Mouse (Mus musculus) embryonic facial prominence, embryonic 15.5 days (tissue): ENCODE measurements around the gene Myo10. TPM values are rescaled to one million over a fixed set of nuclear protein-coding genes. Genes with fewer than 3 reads are reported as not detected.

Source experiments
- ATAC-seq: fragments of 200-750 bp; cut with Nextera tagmentation; 2 replicates; pipeline ENCODE4 v1.8.0; 2017; ENCODE audit warnings: low read depth, moderate TSS enrichment; ENCODE audit not compliant: insufficient number of reproducible peaks, low FRiP score, low TSS enrichment
- H3K27ac ChIP-seq: fragments of 300-500 bp; sonication (generic); replicated peaks from 2 replicates; pipeline ENCODE4 v1.5.1; 2015; ENCODE audit warnings: mild to moderate bottlenecking, inconsistent platforms
- H3K27me3 ChIP-seq: fragments of 300-500 bp; sonication (generic); 2 replicates; pipeline ENCODE4 v1.6.1; 2015; ENCODE audit warnings: inconsistent platforms
- H3K36me3 ChIP-seq: fragments of 300-500 bp; sonication (generic); 2 replicates; pipeline ENCODE4 v1.6.1; 2015; ENCODE audit warnings: mild to moderate bottlenecking, inconsistent platforms
- H3K4me1 ChIP-seq: fragments of 300-500 bp; sonication (generic); 2 replicates; pipeline ENCODE4 v1.6.1; 2015; ENCODE audit warnings: inconsistent platforms
- H3K4me2 ChIP-seq: fragments of 300-500 bp; sonication (generic); replicated peaks from 2 replicates; pipeline ENCODE4 v1.6.1; 2015; ENCODE audit warnings: mild to moderate bottlenecking, inconsistent platforms
- H3K4me3 ChIP-seq: fragments of 300-500 bp; sonication (generic); replicated peaks from 2 replicates; pipeline ENCODE4 v1.5.1; 2015; ENCODE audit warnings: mild to moderate bottlenecking, inconsistent platforms
- H3K9ac ChIP-seq: fragments of 300-500 bp; sonication (generic); 2 replicates; pipeline ENCODE4 v1.6.1; 2015; ENCODE audit warnings: inconsistent platforms
- H3K9me3 ChIP-seq: fragments of 300-500 bp; sonication (generic); replicated peaks from 2 replicates; pipeline ENCODE4 v1.6.1; 2016; ENCODE audit warnings: inconsistent platforms
- WGBS: fragments of 180-500 bp; shearing (Covaris S2); methylation state at CpG from one replicate; pipeline ENCODE4 v1.1.7; 2015; 5-methylcytosine and 5-hydroxymethylcytosine counted together
- polyA plus RNA-seq: library from polyadenylated mRNA; unstranded; fragments of >200 nt; fragmentation: Nextera tagmentation; extraction: Ambion mirVana; gene quantifications from 2 replicates; pipeline ENCODE4 v1.2.1, GENCODE M21; 2015

Myo10 gene
- polyA plus RNA-seq, 1 experiment from 2014 or later, result 34.0 TPM

- Histone ChIP-seq H3K9me3 (no peaks in the 10 kb centered on the region), H3K4me1 (peaks cover 22% of the 10 kb centered on the region), H3K4me3 (no peak overlapping the region), H3K27ac (no peak overlapping the region), H3K27me3 (no peaks in the 10 kb centered on the region), H3K4me2 (no peak overlapping the region), H3K9ac (no peak overlapping the region), H3K36me3 (no peaks in the 10 kb centered on the region)
- no peak for ATAC-seq
- 70% methylated on average over 5 of the region's 5 CpGs for WGBS
Measured at GRCm38 (mm10) chr15:25653680-25654079, 31.4 kb downstream of the Myo10 start.

GRCm38 (mm10) chr15:25662833-25663519, 40.7 kb downstream of the Myo10 start:
- no peaks in the 10 kb centered on the region for H3K27me3 ChIP-seq
- H3K36me3 ChIP-seq, result 0 out of 2 replicates have a peak, but pooled peaks cover 8% of the 10 kb centered on the region
- 23% methylated on average over 8 of the region's 8 CpGs for WGBS
- ATAC-seq, result peak; percentile 44; the same call in 1 of the 2 replicates
- H3K4me2 ChIP-seq, result 0 out of 2 replicates have a peak overlapping the region, but pooled peaks have one; percentile 6
- H3K27ac ChIP-seq, result peak overlapping the region; percentile 39; the same call in 1 of the 2 replicates
- peaks cover 22% of the 10 kb centered on the region for H3K4me1 ChIP-seq
- no peak overlapping the region for H3K9ac ChIP-seq
- H3K4me3 ChIP-seq, result no peak overlapping the region
- H3K9me3 ChIP-seq, result no peaks in the 10 kb centered on the region

GRCm38 (mm10) chr15:25669283-25670247, 47.2 kb downstream of the Myo10 start:
- no peak overlapping the region for H3K4me2 ChIP-seq
- 0 out of 2 replicates have a peak, but pooled peaks cover 8% of the 10 kb centered on the region for H3K36me3 ChIP-seq
- no peak for ATAC-seq
- peaks cover 25% of the 10 kb centered on the region for H3K4me1 ChIP-seq
- 47% methylated on average over 16 of the region's 16 CpGs for WGBS
- no peaks in the 10 kb centered on the region for H3K27me3 ChIP-seq
- H3K4me3 ChIP-seq, result no peak overlapping the region
- no peak overlapping the region for H3K9ac ChIP-seq
- H3K9me3 ChIP-seq, result no peaks in the 10 kb centered on the region
- H3K27ac ChIP-seq, result no peak overlapping the region

GRCm38 (mm10) chr15:25673231-25673980, 51.1 kb downstream of the Myo10 start:
- 24% methylated on average over 6 of the region's 6 CpGs for WGBS
- peaks cover 59% of the 10 kb centered on the region for H3K4me1 ChIP-seq
- H3K9me3 ChIP-seq, result no peaks in the 10 kb centered on the region
- no peaks in the 10 kb centered on the region for H3K27me3 ChIP-seq
- no peak overlapping the region for H3K4me2 ChIP-seq
- no peak overlapping the region for H3K27ac ChIP-seq
- H3K4me3 ChIP-seq, result no peak overlapping the region
- no peaks in the 10 kb centered on the region for H3K36me3 ChIP-seq
- ATAC-seq, result no peak
- H3K9ac ChIP-seq, result no peak overlapping the region

GRCm38 (mm10) chr15:25674099-25674931, 52.0 kb downstream of the Myo10 start:
- Histone ChIP-seq H3K36me3 (no peaks in the 10 kb centered on the region), H3K27me3 (no peaks in the 10 kb centered on the region), H3K4me3 (no peak overlapping the region), H3K4me1 (peaks cover 68% of the 10 kb centered on the region), H3K27ac (peak overlapping the region; percentile 17; the same call in 1 of the 2 replicates), H3K4me2 (no peak overlapping the region), H3K9me3 (no peaks in the 10 kb centered on the region), H3K9ac (no peak overlapping the region)
- 64% methylated on average over 17 of the region's 17 CpGs for WGBS
- no peak for ATAC-seq

- 58% methylated on average over 4 of the region's 4 CpGs for WGBS
- H3K27me3 ChIP-seq, result no peaks in the 10 kb centered on the region
- no peaks in the 10 kb centered on the region for H3K9me3 ChIP-seq
- H3K36me3 ChIP-seq, result no peaks in the 10 kb centered on the region
- H3K4me2 ChIP-seq, result no peak overlapping the region
- peak overlapping the region; percentile 17; the same call in 1 of the 2 replicates for H3K27ac ChIP-seq
- ATAC-seq, result no peak
- no peak overlapping the region for H3K9ac ChIP-seq
- H3K4me1 ChIP-seq, result peaks cover 71% of the 10 kb centered on the region
- H3K4me3 ChIP-seq, result no peak overlapping the region
Measured at GRCm38 (mm10) chr15:25674932-25675250, 52.6 kb downstream of the Myo10 start.

- ATAC-seq, result no peak
- peaks cover 72% of the 10 kb centered on the region for H3K4me1 ChIP-seq
- peak overlapping the region; percentile 72 for H3K27ac ChIP-seq
- H3K4me3 ChIP-seq, result no peak overlapping the region
- H3K9me3 ChIP-seq, result no peaks in the 10 kb centered on the region
- no peaks in the 10 kb centered on the region for H3K36me3 ChIP-seq
- no peak overlapping the region for H3K4me2 ChIP-seq
- no peak overlapping the region for H3K9ac ChIP-seq
- H3K27me3 ChIP-seq, result no peaks in the 10 kb centered on the region
- 89% methylated on average over 11 of the region's 11 CpGs for WGBS
Measured at GRCm38 (mm10) chr15:25675359-25675758, 53.0 kb downstream of the Myo10 start.

- H3K4me2 ChIP-seq, result 0 out of 2 replicates have a peak overlapping the region, but pooled peaks have one; percentile 2
- H3K4me1 ChIP-seq, result peaks cover 79% of the 10 kb centered on the region
- H3K9ac ChIP-seq, result no peak overlapping the region
- H3K36me3 ChIP-seq, result no peaks in the 10 kb centered on the region
- H3K27ac ChIP-seq, result peak overlapping the region; percentile 72
- 38% methylated on average over 13 of the region's 13 CpGs for WGBS
- H3K9me3 ChIP-seq, result no peaks in the 10 kb centered on the region
- H3K27me3 ChIP-seq, result no peaks in the 10 kb centered on the region
- no peak for ATAC-seq
- H3K4me3 ChIP-seq, result no peak overlapping the region
Measured at GRCm38 (mm10) chr15:25676056-25676785, 53.9 kb downstream of the Myo10 start.

- Histone ChIP-seq H3K4me3 (no peak overlapping the region), H3K9me3 (no peaks in the 10 kb centered on the region), H3K36me3 (no peaks in the 10 kb centered on the region), H3K27me3 (no peaks in the 10 kb centered on the region), H3K9ac (no peak overlapping the region), H3K4me2 (no peak overlapping the region), H3K27ac (peak overlapping the region; percentile 24), H3K4me1 (peaks cover 74% of the 10 kb centered on the region)
- ATAC-seq, result peak; percentile 30; the same call in 1 of the 2 replicates
- WGBS, result 24% methylated on average over 3 of the region's 3 CpGs
Measured at GRCm38 (mm10) chr15:25679081-25679480, 56.8 kb downstream of the Myo10 start.

- no peak overlapping the region for H3K9ac ChIP-seq
- no peak overlapping the region for H3K4me2 ChIP-seq
- no peak overlapping the region for H3K4me3 ChIP-seq
- H3K36me3 ChIP-seq, result no peaks in the 10 kb centered on the region
- peak overlapping the region; percentile 24 for H3K27ac ChIP-seq
- peaks cover 70% of the 10 kb centered on the region for H3K4me1 ChIP-seq
- 35% methylated on average over 4 of the region's 4 CpGs for WGBS
- H3K9me3 ChIP-seq, result no peaks in the 10 kb centered on the region
- ATAC-seq, result no peak
- H3K27me3 ChIP-seq, result no peaks in the 10 kb centered on the region
Measured at GRCm38 (mm10) chr15:25679616-25680015, 57.3 kb downstream of the Myo10 start.
